ENCODE assay signal across 8 mouse cellular contexts in the genomic region with DNA sequence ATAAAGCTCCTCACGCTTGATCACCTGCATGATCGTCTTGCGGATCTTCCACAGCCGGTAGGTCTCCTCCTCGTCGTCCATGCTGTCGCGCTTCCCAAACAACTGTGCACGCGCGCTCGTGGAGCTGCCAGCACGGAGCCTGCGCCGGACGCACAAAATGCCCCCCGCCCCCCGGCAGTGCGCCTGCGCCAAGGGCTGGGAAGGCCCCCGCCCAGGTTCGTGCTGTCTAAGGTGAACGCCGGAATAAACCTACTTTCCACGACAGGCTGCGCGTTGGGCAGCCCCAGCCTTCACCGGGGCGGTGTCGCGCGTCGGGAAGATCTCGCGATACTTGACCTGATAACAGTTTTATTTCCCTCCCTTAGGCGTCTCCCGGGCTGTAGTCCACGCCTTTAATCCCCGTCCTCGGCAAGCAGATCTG. TPM values are rescaled to one million over a fixed set of nuclear protein-coding genes. Genes with fewer than 3 reads are reported as not detected.
DNase-seq lines count a peak whose midpoint lies in the region; ATAC-seq lines count a peak whose summit lies in the region.

Gene Polr2e, minus strand, starts transcription at position 237 of the 421 bp plus-strand sequence.

- DNase-seq in MN1 (ENCODE audit: low spot score) = peak; percentile 100
- DNase-seq in cerebellum, adult 9-10 months = peak; percentile 99
- DNase-seq in frontal cortex, adult 2 months (ENCODE audit: extremely low spot score in 1 of 2, low spot score in 1 of 2) = peak; percentile 97 to 99
- DNase-seq in hindbrain, embryonic 11.5 days (ENCODE audit: low spot score) = peak; percentile 98
- DNase-seq in layer of hippocampus, postnatal 10 days (ENCODE audit: low spot score in 2 of 2) = peak; percentile 95 to 97
- peak; percentile 98 for DNase-seq in lung, postnatal 10 days
- peak; percentile 98 for DNase-seq in ovary, postnatal 36 days (ENCODE audit: low spot score)
- peak; percentile 96 for DNase-seq in thymus, postnatal 25 days

- H3K27me3 ChIP-seq in hindbrain, embryonic 11.5 days (ENCODE audit: control insufficient read depth, insufficient read depth, low read length) = no peaks in the 10 kb centered on the region

- WGBS in hindbrain, embryonic 11.5 days = under 1% methylated on average over 40 of the region's 40 CpGs

- H3K27ac ChIP-seq in hindbrain, embryonic 11.5 days (ENCODE audit: low read depth, low read length) = peak within 1 kb of the TSS; percentile 49; the same call in 1 of the 2 replicates

- H3K4me1 ChIP-seq in hindbrain, embryonic 11.5 days (replicated peaks; ENCODE audit: control insufficient read depth, insufficient read depth, low read length) = peaks cover 6% of the 10 kb centered on the region

- peak within 1 kb of the TSS; percentile 75 for H3K4me2 ChIP-seq in hindbrain, embryonic 11.5 days (replicated peaks; ENCODE audit: low read depth, low read length)

- H3K9me3 ChIP-seq in hindbrain, embryonic 11.5 days (ENCODE audit: control insufficient read depth, low read length) = no peaks in the 10 kb centered on the region

- H3K4me3 ChIP-seq in hindbrain, embryonic 11.5 days (ENCODE audit: low read depth, low read length) = peak within 1 kb of the TSS; percentile 84

- peak within 1 kb of the TSS; percentile 82 for H3K9ac ChIP-seq in hindbrain, embryonic 11.5 days (ENCODE audit: low read depth, low read length)

- peaks cover 9% of the 10 kb centered on the region; the same call in 1 of the 2 replicates for H3K36me3 ChIP-seq in hindbrain, embryonic 11.5 days (ENCODE audit: control insufficient read depth, insufficient read depth, low read length)

- ATAC-seq in hindbrain, embryonic 11.5 days (ENCODE audit: low FRiP score) = peak; percentile 96

RNA-seq across cellular contexts. Expression of gene Polr2e, which starts in this region (rescaled TPM):
- polyA plus RNA-seq in frontal cortex, adult 2 months (2012; rRNA removed) = 200 and 205 TPM in 2 replicates
- 215 and 222 TPM in 2 replicates for polyA plus RNA-seq in hindbrain, embryonic 11.5 days (2014; fragmentation: Nextera tagmentation; extraction: Ambion mirVana)
- total RNA-seq in layer of hippocampus, postnatal 10 days (2021) = 10 to 100 TPM; 66.9 to 76.7 TPM

Comparison
In these comparisons a context has a peak if more than half of its experiments do, and no peak if none do; other contexts are left out.
1. Peak in every context shown above with its lines: DNase-seq, ATAC-seq, H3K4me3 ChIP-seq and H3K27ac ChIP-seq.